Mouse (Mus musculus) E14TG2a.4 (cell line): ENCODE results near the gene Ogdh.

Experiments used
- CTCF ChIP-seq: conservative IDR thresholded peaks from 2 replicates; pipeline ENCODE4 v1.5.1; 2014; ENCODE audit warnings: low read length
- POU5F1 ChIP-seq: IDR thresholded peaks from 2 replicates; pipeline ENCODE4 v1.6.1; 2014; ENCODE audit warnings: low read length, borderline replicate concordance

DNA sequence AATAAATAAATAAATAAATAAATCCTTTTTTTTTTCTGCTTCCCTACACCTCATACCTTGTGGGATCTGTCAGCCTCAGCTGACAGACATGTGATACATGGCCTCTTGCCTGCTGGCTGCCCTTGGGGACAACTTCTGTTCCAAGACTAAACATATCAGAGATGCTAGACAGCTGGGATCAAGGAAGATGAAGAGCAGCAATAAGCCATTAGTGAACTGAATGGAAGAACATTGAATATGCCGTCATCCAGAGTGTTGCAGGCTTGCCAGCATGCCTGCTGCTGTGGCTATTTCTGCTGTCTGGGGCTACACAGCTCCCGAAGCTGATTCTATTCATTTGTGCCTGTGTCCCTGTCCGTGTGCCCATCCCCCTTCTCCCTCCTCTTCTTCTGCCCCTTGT, 8.5 kb upstream of the Ogdh start:
- TF ChIP-seq CTCF: no peak
- no peak for TF ChIP-seq POU5F1
